In genomic region chr8:87974122-87974758, GRCm38 (mm10) we compare ENCODE assay signal across 9 mouse cellular contexts. TPM values are rescaled to one million over a fixed set of nuclear protein-coding genes. Genes with fewer than 3 reads are reported as not detected.
A peak's percentile ranks its signal among the peaks of the same experiment; 100 is the strongest.
DNase-seq lines count a peak whose midpoint lies in the region; ATAC-seq and TF ChIP-seq lines count a peak whose summit lies in the region.
"Had no signal": no experiment of that assay in that cellular context is flagged by ENCODE, and none has a peak within 500 bp of the region (broad histone marks: within the 10 kb centered on the region; RNA-seq: fewer than 3 reads in every experiment).

No protein-coding gene starts in this region.

- peak; percentile 16 for DNase-seq in adrenal gland, adult 2 months
- no peak for DNase-seq in adrenal gland, adult 18-20 months (ENCODE audit: low spot score in 2 of 2)
- DNase-seq in neural tube, embryonic 11.5 days (ENCODE audit: low spot score): no peak
- no peak for DNase-seq in neural tube, embryonic 10.5 days (ENCODE audit: extremely low spot score, low spot score)
- no peak for DNase-seq in stomach, postnatal 0 days (ENCODE audit: low spot score)
- no peak for DNase-seq in left cerebral cortex, postnatal 4 days
- no peak for DNase-seq in layer of hippocampus, adult 8-10 months (ENCODE audit: low spot score in 2 of 2)

- no peak for TF ChIP-seq CTCF in stomach, postnatal 0 days (IDR thresholded peaks at IDR 0.05; ENCODE audit: low read depth)

- H3K4me2 ChIP-seq in neural tube, embryonic 11.5 days (ENCODE audit: low read depth): peak overlapping the region; percentile 46
- peak overlapping the region; percentile 68 for H3K4me2 ChIP-seq in limb, embryonic 13.5 days (replicated peaks)
- H3K4me2 ChIP-seq in stomach, postnatal 0 days (replicated peaks; ENCODE audit: low read depth): peak overlapping the region; percentile 61

- TF ChIP-seq EP300 in stomach, postnatal 0 days (optimal IDR thresholded peaks at IDR 0.05): no peak

- H3K36me3 ChIP-seq in neural tube, embryonic 11.5 days (ENCODE audit: control insufficient read depth, insufficient read depth, low read length): no peaks in the 10 kb centered on the region
- H3K36me3 ChIP-seq in limb, embryonic 13.5 days: no peaks in the 10 kb centered on the region
- no peaks in the 10 kb centered on the region for H3K36me3 ChIP-seq in stomach, postnatal 0 days (ENCODE audit: control insufficient read depth, insufficient read depth, low read length)

- H3K27me3 ChIP-seq in neural tube, embryonic 11.5 days (ENCODE audit: control insufficient read depth, insufficient read depth, low read length): 0 out of 2 replicates have a peak, but pooled peaks cover 2% of the 10 kb centered on the region
- no peaks in the 10 kb centered on the region for H3K27me3 ChIP-seq in limb, embryonic 13.5 days
- H3K27me3 ChIP-seq in stomach, postnatal 0 days (ENCODE audit: control insufficient read depth, insufficient read depth, low read length): no peaks in the 10 kb centered on the region

- intact Hi-C loops in left cerebral cortex, postnatal 4 days (cut with DNase I): no loop called here

- peak overlapping the region; percentile 18; the same call in 1 of the 2 replicates for H3K4me3 ChIP-seq in neural tube, embryonic 11.5 days (ENCODE audit: low read depth, low read length)
- peak overlapping the region; percentile 34 for H3K4me3 ChIP-seq in limb, embryonic 13.5 days
- peak overlapping the region; percentile 31 for H3K4me3 ChIP-seq in stomach, postnatal 0 days (ENCODE audit: low read depth, low read length)
- H3K4me3 ChIP-seq: myocyte had no signal

- WGBS in neural tube, embryonic 11.5 days: 11% methylated on average over 21 of the region's 21 CpGs
- WGBS in limb, embryonic 13.5 days: 4% methylated on average over 21 of the region's 21 CpGs
- 8% methylated on average over 21 of the region's 21 CpGs for WGBS in stomach, postnatal 0 days

- ATAC-seq in neural tube, embryonic 11.5 days (ENCODE audit: insufficient read depth, low FRiP score, low TSS enrichment): no peak
- ATAC-seq in limb, embryonic 13.5 days (ENCODE audit: low FRiP score, low read depth): no peak
- ATAC-seq in stomach, postnatal 0 days (ENCODE audit: low FRiP score, low TSS enrichment): no peak

- H3K9ac ChIP-seq in neural tube, embryonic 11.5 days (ENCODE audit: low read length): 0 out of 2 replicates have a peak overlapping the region, but pooled peaks have one; percentile 23
- peak overlapping the region; percentile 63 for H3K9ac ChIP-seq in limb, embryonic 13.5 days
- H3K9ac ChIP-seq in stomach, postnatal 0 days (ENCODE audit: low read length): peak overlapping the region; percentile 27; the same call in 1 of the 2 replicates

- no peaks in the 10 kb centered on the region for H3K9me3 ChIP-seq in neural tube, embryonic 11.5 days (ENCODE audit: control insufficient read depth, low read length)
- H3K9me3 ChIP-seq in limb, embryonic 13.5 days: no peaks in the 10 kb centered on the region
- H3K9me3 ChIP-seq in stomach, postnatal 0 days (ENCODE audit: control insufficient read depth, low read length): no peaks in the 10 kb centered on the region

- H3K27ac ChIP-seq in neural tube, embryonic 11.5 days (ENCODE audit: low read depth, low read length): no peak overlapping the region
- H3K27ac ChIP-seq in limb, embryonic 13.5 days: peak overlapping the region; percentile 80
- no peak overlapping the region for H3K27ac ChIP-seq in stomach, postnatal 0 days (replicated peaks)

- peaks cover 14% of the 10 kb centered on the region for H3K4me1 ChIP-seq in neural tube, embryonic 11.5 days (ENCODE audit: control insufficient read depth, insufficient read depth, low read length)
- H3K4me1 ChIP-seq in limb, embryonic 13.5 days: peaks cover 23% of the 10 kb centered on the region
- H3K4me1 ChIP-seq in stomach, postnatal 0 days (replicated peaks; ENCODE audit: control insufficient read depth, insufficient read depth): peaks cover 3% of the 10 kb centered on the region; the same call in 1 of the 2 replicates

RNA-seq across cellular contexts. Expression of gene Zfp423, which starts 14.8 kb away (rescaled TPM):
- total RNA-seq in adrenal gland, adult 2 months (2021): 10 to 100 TPM; 21.4 to 28.1 TPM
- polyA plus RNA-seq in adrenal gland, adult 2 months (2012; rRNA removed): 17.5 and 23.6 TPM in 2 replicates
- 10 to 100 TPM; 13.2 to 27.1 TPM for total RNA-seq in adrenal gland, adult 18-20 months (2021)
- 40.6 and 40.7 TPM in 2 replicates for polyA plus RNA-seq in neural tube, embryonic 11.5 days (2014; fragmentation: Nextera tagmentation; extraction: Ambion mirVana)
- polyA plus RNA-seq in limb, embryonic 13.5 days (2015; fragmentation: Nextera tagmentation; extraction: Ambion mirVana): 26.4 and 27.2 TPM in 2 replicates
- 2.6 and 2.8 TPM in 2 replicates for polyA plus RNA-seq in stomach, postnatal 0 days (2015; fragmentation: Nextera tagmentation; extraction: Ambion mirVana)
- 10 to 100 TPM; 28.3 to 34.8 TPM for total RNA-seq in left cerebral cortex, postnatal 4 days (2021)
- total RNA-seq in layer of hippocampus, adult 8-10 months (2022): 10 to 100 TPM; 28.3 to 31.3 (median 30.2) TPM
